Mouse (Mus musculus) urinary bladder, adult 18-20 months (tissue): ENCODE measurements around the gene Nhej1.

Source experiments
- DNase-seq, 2 experiments: peaks; one replicate each; pipeline ENCODE4 v3.0.0; 2022; ENCODE audit warnings: low spot score in 2 of 2, mixed read lengths in 2 of 2

The Nhej1 gene

DNA sequence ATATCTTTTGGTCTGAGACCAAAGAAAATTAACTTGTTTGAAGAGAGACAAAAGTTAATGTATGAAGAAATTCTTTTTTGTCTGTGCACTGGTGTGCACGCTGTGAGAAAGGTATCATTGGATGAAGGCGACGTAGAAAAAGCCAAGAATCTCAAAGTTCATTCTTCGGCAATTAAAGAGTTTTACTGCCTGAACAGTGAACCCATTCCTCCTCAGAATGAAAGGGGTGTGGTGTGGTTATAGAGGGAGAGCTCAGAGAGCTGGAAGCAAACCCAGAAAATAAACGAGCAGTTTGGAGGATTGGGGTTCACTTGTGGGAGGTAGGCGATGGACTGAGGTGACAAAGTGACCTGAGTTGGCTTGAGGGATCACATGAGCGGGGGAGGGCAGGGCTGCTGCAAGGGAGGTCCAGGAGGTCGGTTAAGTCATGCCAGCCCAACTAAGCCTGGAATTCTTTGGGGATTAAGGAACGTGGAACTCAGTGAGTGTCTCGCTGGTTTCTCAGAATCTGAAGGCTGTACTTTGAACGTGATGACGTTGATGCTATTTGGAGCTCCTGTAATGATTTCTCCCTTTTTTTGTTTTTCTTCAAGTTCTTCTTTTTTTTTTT lies 188.7 kb downstream of the Nhej1 start:
- DNase-seq: no peak

DNA sequence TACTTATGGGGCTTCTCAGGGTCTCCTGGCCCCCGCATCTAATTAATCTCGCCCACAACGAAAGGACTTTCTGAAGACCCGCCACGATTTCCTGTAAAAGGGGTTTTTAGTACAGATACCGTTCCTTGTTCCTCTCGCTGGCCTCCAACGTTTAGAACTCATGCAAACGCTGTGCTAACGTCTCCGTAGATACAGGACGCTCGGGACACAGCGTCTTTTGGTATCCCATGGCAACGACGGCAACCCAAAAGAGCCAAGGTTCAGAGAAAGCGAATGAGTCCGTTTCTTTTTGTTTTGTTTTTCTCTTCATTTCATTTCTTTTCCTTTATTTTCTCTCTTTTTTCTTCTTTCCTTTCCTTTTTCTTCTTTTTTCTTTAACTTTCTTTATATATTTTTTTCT lies 189.6 kb downstream of the Nhej1 start, which contains the start of gene Cfap65:
Gene Cfap65, minus strand, starts transcription at position 198 of the 400 bp plus-strand sequence.
- no peak for DNase-seq

DNA sequence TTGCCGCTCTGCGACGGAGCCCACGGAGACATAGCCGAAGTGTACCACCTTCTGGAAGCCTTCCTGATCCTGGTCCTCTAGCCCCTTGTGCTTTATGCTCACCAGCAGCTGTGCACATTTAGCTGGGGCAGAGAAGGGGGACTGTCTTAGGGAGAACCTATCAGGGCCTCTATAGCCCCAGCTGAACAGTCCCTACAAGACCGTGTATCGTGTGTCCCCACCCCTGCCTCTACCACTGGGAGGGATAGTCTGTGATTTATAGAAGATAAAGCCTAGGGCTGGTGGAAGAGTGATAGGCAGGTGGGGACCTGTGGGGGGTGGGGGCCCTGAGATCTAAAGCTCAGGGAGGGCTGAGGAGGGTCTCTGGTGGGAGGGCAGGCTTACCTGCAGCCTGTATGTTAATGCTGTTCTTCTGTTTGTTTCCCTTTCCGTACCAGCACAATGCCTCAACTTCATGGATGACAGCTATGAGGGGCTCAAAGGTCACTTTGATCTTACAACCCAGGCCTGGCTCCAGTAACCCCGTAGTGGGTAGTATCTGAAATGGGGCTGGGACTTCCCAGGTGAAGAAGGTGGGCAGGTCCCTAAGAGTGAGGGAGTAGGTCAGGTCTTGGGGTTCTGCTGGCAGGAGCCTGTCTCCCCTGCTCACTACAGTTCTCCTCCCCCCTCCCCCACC lies 197.2 kb downstream of the Nhej1 start:
- no peak for DNase-seq

DNA sequence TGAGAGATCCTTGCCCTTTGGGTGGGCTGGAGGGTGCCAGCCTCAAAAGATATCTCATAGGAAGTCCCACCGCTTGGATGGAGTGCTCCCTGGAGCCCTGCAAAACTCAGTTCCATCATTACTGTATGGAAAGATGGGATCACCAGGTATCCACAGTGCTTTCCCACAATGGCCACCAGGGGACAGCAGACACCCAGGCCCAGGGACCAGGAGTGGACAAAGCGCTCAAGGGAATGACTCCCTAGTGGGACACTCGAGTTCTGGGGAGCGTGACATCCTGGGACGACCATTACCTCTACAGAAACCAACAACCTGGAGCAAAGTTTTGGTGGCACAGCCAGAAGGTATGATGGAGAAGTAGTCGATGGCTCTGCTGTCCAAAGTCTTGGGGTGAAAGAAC lies 198.3 kb downstream of the Nhej1 start:
- DNase-seq: peak in 1 of 2 experiments; percentile 33

DNA sequence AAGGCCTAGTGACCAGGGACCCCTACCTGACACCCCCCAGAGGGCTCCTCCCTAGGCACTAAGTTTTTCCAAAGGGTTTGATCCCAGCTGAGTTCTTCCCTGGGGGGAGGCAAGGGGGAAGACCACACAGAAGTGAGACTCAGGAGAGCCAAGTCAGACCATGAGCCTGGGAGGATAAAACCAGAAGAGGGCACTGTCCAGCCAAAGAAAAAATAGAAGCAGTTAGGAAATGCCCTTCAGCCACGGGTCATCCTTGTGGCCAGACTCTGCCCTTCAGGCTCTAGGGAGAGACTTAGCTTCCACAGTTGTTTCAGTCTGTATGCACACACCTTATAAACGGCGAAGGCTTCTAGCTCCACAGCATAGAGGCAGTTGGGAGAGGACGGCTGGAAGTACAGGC lies 200.5 kb downstream of the Nhej1 start:
- no peak for DNase-seq
